In genomic region chr7:110392576-110392975, GRCm38 (mm10) we compare ENCODE assay signal across 20 mouse cellular contexts.
DNase-seq lines count a peak whose midpoint lies in the region; ATAC-seq and TF ChIP-seq lines count a peak whose summit lies in the region.
"Had no signal": no experiment of that assay in that cellular context is flagged by ENCODE, and none has a peak within 500 bp of the region (broad histone marks: within the 10 kb centered on the region; RNA-seq: fewer than 3 reads in every experiment).

No protein-coding gene starts in this region.

- H3K4me3 ChIP-seq in kidney, postnatal 0 days (replicated peaks; ENCODE audit: low read depth, low read length), result no peak overlapping the region
- H3K4me3 ChIP-seq: erythroblast, embryonic 14.5 days; forebrain, embryonic 15.5 days; intestine, embryonic 15.5 days; limb, embryonic 13.5 days; megakaryocyte, embryonic 14.5 days; stomach, embryonic 15.5 days had no signal

- no peaks in the 10 kb centered on the region; the same call in 1 of the 2 replicates for H3K4me1 ChIP-seq in kidney, postnatal 0 days (replicated peaks; ENCODE audit: insufficient read depth, low read length)
- H3K4me1 ChIP-seq: forebrain, embryonic 15.5 days; intestine, embryonic 15.5 days; limb, embryonic 13.5 days; stomach, embryonic 15.5 days had no signal

- peak; percentile 14 for DNase-seq in kidney, postnatal 0 days (ENCODE audit: low spot score)
- no peak for DNase-seq in kidney, postnatal 25 days
- DNase-seq in brain, embryonic 14.5 days (ENCODE audit: low read depth), result peak; percentile 27
- peak; percentile 68 to 80 for DNase-seq in heart, adult 9 months (ENCODE audit: low spot score in 2 of 2)
- peak; percentile 30 for DNase-seq in lung, postnatal 14 days
- DNase-seq in yolk sac, embryonic 10.5 days (ENCODE audit: low spot score), result no peak
- DNase-seq in layer of hippocampus, adult 11-12 months (ENCODE audit: low spot score), result no peak
- DNase-seq: adrenal gland, postnatal 14 days; cerebellum, adult 18-20 months; layer of hippocampus, adult 9-11 months had no signal

- ATAC-seq in kidney, postnatal 0 days (replicated peaks; ENCODE audit: low FRiP score, low read depth), result no peak
- ATAC-seq: activated CD4-positive, CD25-positive, alpha-beta regulatory T cell, adult 4 months; forebrain, embryonic 15.5 days; intestine, embryonic 15.5 days; Patski had no signal

- TF ChIP-seq POLR2A in brain, embryonic 14.5 days (IDR thresholded peaks at IDR 0.05; ENCODE audit: borderline replicate concordance, extremely low read depth, insufficient read depth, insufficient read length, poor library complexity, severe bottlenecking), result no peak

- H3K27me3 ChIP-seq in kidney, postnatal 0 days (ENCODE audit: insufficient read depth, low read length), result no peaks in the 10 kb centered on the region
- H3K27me3 ChIP-seq: forebrain, embryonic 15.5 days; intestine, embryonic 15.5 days; limb, embryonic 13.5 days; megakaryocyte, embryonic 14.5 days; Patski; stomach, embryonic 15.5 days had no signal

- H3K4me2 ChIP-seq in kidney, postnatal 0 days (ENCODE audit: low read length), result no peak overlapping the region
- H3K4me2 ChIP-seq: forebrain, embryonic 15.5 days; hindbrain, embryonic 14.5 days; intestine, embryonic 15.5 days; limb, embryonic 13.5 days; stomach, embryonic 15.5 days had no signal

- H3K27ac ChIP-seq in kidney, postnatal 0 days, result no peak overlapping the region
- H3K27ac ChIP-seq: forebrain, embryonic 15.5 days; hindbrain, embryonic 14.5 days; intestine, embryonic 15.5 days; limb, embryonic 13.5 days; liver, embryonic 14.5 days; stomach, embryonic 15.5 days had no signal

- 80% methylated on average over 6 of the region's 6 CpGs for WGBS in kidney, postnatal 0 days

- H3K9ac ChIP-seq in kidney, postnatal 0 days (ENCODE audit: low read depth, low read length), result no peak overlapping the region
- H3K9ac ChIP-seq: forebrain, embryonic 15.5 days; hindbrain, embryonic 14.5 days; intestine, embryonic 15.5 days; limb, embryonic 13.5 days; liver, embryonic 14.5 days; stomach, embryonic 15.5 days had no signal

- no peaks in the 10 kb centered on the region for H3K9me3 ChIP-seq in kidney, postnatal 0 days (replicated peaks; ENCODE audit: low read length)
- H3K9me3 ChIP-seq: forebrain, embryonic 15.5 days; intestine, embryonic 15.5 days; limb, embryonic 13.5 days; megakaryocyte, embryonic 14.5 days; stomach, embryonic 15.5 days had no signal

- H3K36me3 ChIP-seq in kidney, postnatal 0 days (ENCODE audit: insufficient read depth, low read length), result no peaks in the 10 kb centered on the region
- H3K36me3 ChIP-seq: intestine, embryonic 15.5 days; stomach, embryonic 15.5 days had no signal

- TF ChIP-seq CTCF in kidney, postnatal 0 days (IDR thresholded peaks at IDR 0.05; ENCODE audit: low read depth), result no peak
- no peak for TF ChIP-seq CTCF in brain, embryonic 14.5 days (IDR thresholded peaks at IDR 0.05; ENCODE audit: borderline replicate concordance, extremely low read depth, insufficient read depth, insufficient read length)

Comparison
In these comparisons a context has a peak if more than half of its experiments do, and no peak if none do; other contexts are left out.
1. DNase-seq: peak in kidney, postnatal 0 days (single experiment), brain, embryonic 14.5 days (single experiment), heart, adult 9 months (2 of 2) and lung, postnatal 14 days (single experiment); none in kidney, postnatal 25 days (0 of 2), yolk sac, embryonic 10.5 days (single experiment) and layer of hippocampus, adult 11-12 months (single experiment).